Mouse (Mus musculus) intestine, embryonic 14.5 days (tissue): ENCODE measurements at regions not wholly inside any gene's neighbourhood (a gene's known extent, or its start where the extent isn't known, plus 50 kb on each side); places are given as distances from the start of the nearest gene placed in this dataset.

Experiments used
- ATAC-seq: fragments of 200-750 bp; cut with Nextera tagmentation; replicated peaks from 2 replicates; pipeline ENCODE4 v1.8.0; 2017; ENCODE audit warnings: low read depth, moderate number of reproducible peaks, moderate TSS enrichment, moderate library complexity; ENCODE audit not compliant: low FRiP score, low TSS enrichment
- DNase-seq: peaks from one replicate; pipeline ENCODE4 v3.0.0-alpha.2; 2018; ENCODE audit warnings: low spot score
- H3K27ac ChIP-seq: fragments of 300-500 bp; sonication (generic); 2 replicates; pipeline ENCODE4 v1.5.1; 2014; ENCODE audit warnings: low read depth, mild to moderate bottlenecking, control low read depth
- H3K27me3 ChIP-seq: fragments of 300-500 bp; sonication (generic); replicated peaks from 2 replicates; pipeline ENCODE4 v1.6.1; 2014; ENCODE audit warnings: low read length, control low read depth; ENCODE audit not compliant: control insufficient read depth, insufficient read depth
- H3K36me3 ChIP-seq: fragments of 300-500 bp; sonication (generic); 2 replicates; pipeline ENCODE4 v1.6.1; 2014; ENCODE audit warnings: low read length, control low read depth; ENCODE audit not compliant: control insufficient read depth, insufficient read depth
- H3K4me1 ChIP-seq: fragments of 300-500 bp; sonication (generic); replicated peaks from 2 replicates; pipeline ENCODE4 v1.6.1; 2014; ENCODE audit warnings: low read length, control low read depth, mixed read lengths; ENCODE audit not compliant: control insufficient read depth, insufficient read depth
- H3K4me2 ChIP-seq: fragments of 300-500 bp; sonication (generic); 2 replicates; pipeline ENCODE4 v1.6.1; 2014; ENCODE audit warnings: low read length
- H3K4me3 ChIP-seq: fragments of 300-500 bp; sonication (generic); 2 replicates; pipeline ENCODE4 v1.5.1; 2014; ENCODE audit warnings: low read depth, low read length, control low read depth, mixed read lengths
- H3K9ac ChIP-seq: fragments of 300-500 bp; sonication (generic); 2 replicates; pipeline ENCODE4 v1.6.1; 2014; ENCODE audit warnings: mild to moderate bottlenecking, low read length
- H3K9me3 ChIP-seq: fragments of 300-500 bp; sonication (generic); 2 replicates; pipeline ENCODE4 v1.6.1; 2016; ENCODE audit warnings: low read length, control low read depth; ENCODE audit not compliant: control insufficient read depth
- WGBS: fragments of 180-500 bp; shearing (Covaris S2); extraction: QIAGEN DNeasy Blood & Tissue Kit; methylation state at CpG from one replicate; pipeline ENCODE4 v1.1.7; 2014; 5-methylcytosine and 5-hydroxymethylcytosine counted together

GRCm38 (mm10) chr3:12508685-12509084 lies 1971.8 kb upstream of the Slc7a12 start:
- no peaks in the 10 kb centered on the region for H3K27me3 ChIP-seq
- H3K9ac ChIP-seq: no peak overlapping the region
- H3K27ac ChIP-seq: no peak overlapping the region
- no peaks in the 10 kb centered on the region for H3K9me3 ChIP-seq
- no peak overlapping the region for H3K4me2 ChIP-seq
- ATAC-seq: peak; percentile 60
- no peak for DNase-seq
- 78% methylated on average over 2 of the region's 2 CpGs for WGBS
- no peaks in the 10 kb centered on the region for H3K4me1 ChIP-seq
- H3K4me3 ChIP-seq: no peak overlapping the region
- H3K36me3 ChIP-seq: no peaks in the 10 kb centered on the region
